Mouse (Mus musculus) embryonic facial prominence, embryonic 14.5 days (tissue): Measurements from ENCODE around the gene Ccdc130. TPM values are rescaled to one million over a fixed set of nuclear protein-coding genes. Genes with fewer than 3 reads are reported as not detected.

ENCODE experiments used
- ATAC-seq: fragments of 200-750 bp; cut with Nextera tagmentation; 2 replicates; pipeline ENCODE4 v1.8.0; 2017; ENCODE audit warnings: low read depth, moderate number of reproducible peaks, moderate TSS enrichment
- DNase-seq: peaks from one replicate; pipeline ENCODE4 v3.0.0-alpha.2; 2015; ENCODE audit warnings: low spot score
- H3K27ac ChIP-seq: fragments of 300-500 bp; sonication (generic); replicated peaks from 2 replicates; pipeline ENCODE4 v1.5.1; 2014; ENCODE audit warnings: low read depth, mild to moderate bottlenecking, low read length, moderate library complexity
- H3K27me3 ChIP-seq: fragments of 300-500 bp; sonication (generic); replicated peaks from 2 replicates; pipeline ENCODE4 v1.6.1; 2014; ENCODE audit warnings: low read length; ENCODE audit not compliant: control insufficient read depth, insufficient read depth
- H3K36me3 ChIP-seq: fragments of 300-500 bp; sonication (generic); 2 replicates; pipeline ENCODE4 v1.6.1; 2014; ENCODE audit warnings: low read length, mixed read lengths; ENCODE audit not compliant: control insufficient read depth, insufficient read depth
- H3K4me1 ChIP-seq: fragments of 300-500 bp; sonication (generic); 2 replicates; pipeline ENCODE4 v1.6.1; 2014; ENCODE audit warnings: antibody characterized with exemption, low read length; ENCODE audit not compliant: control insufficient read depth, insufficient read depth
- H3K4me2 ChIP-seq: fragments of 300-500 bp; sonication (generic); 2 replicates; pipeline ENCODE4 v1.6.1; 2014; ENCODE audit warnings: low read depth, mild to moderate bottlenecking, low read length, moderate library complexity, mixed read lengths
- H3K4me3 ChIP-seq: fragments of 300-500 bp; sonication (generic); 2 replicates; pipeline ENCODE4 v1.5.1; 2014; ENCODE audit warnings: low read depth, mild to moderate bottlenecking, low read length
- H3K9ac ChIP-seq: fragments of 300-500 bp; sonication (generic); 2 replicates; pipeline ENCODE4 v1.6.1; 2014; ENCODE audit warnings: low read depth, mild to moderate bottlenecking, low read length, moderate library complexity, mixed read lengths
- H3K9me3 ChIP-seq: fragments of 300-500 bp; sonication (generic); 2 replicates; pipeline ENCODE4 v1.6.1; 2016; ENCODE audit warnings: low read length; ENCODE audit not compliant: control insufficient read depth
- WGBS: fragments of 180-500 bp; shearing (Covaris S2); extraction: QIAGEN DNeasy Blood & Tissue Kit; methylation state at CpG from one replicate; pipeline ENCODE4 v1.1.7; 2014; 5-methylcytosine and 5-hydroxymethylcytosine counted together
- microRNA counts: library from miRNA; unstranded; fragments of <30 nt; microRNA quantifications from one replicate; lab custom pipeline; 2017
- microRNA-seq: library from miRNA; unstranded; fragments of <30 nt; microRNA quantifications from one replicate; pipeline ENCODE4, GENCODE M21; 2016; ENCODE audit warnings: borderline number of aligned reads
- polyA plus RNA-seq: library from polyadenylated mRNA; unstranded; fragments of >200 nt; fragmentation: Nextera tagmentation; extraction: Ambion mirVana; gene quantifications from 2 replicates; pipeline ENCODE4 v1.2.1, GENCODE M21; 2014

Gene Ccdc130
- polyA plus RNA-seq, 1 experiment from 2014 or later, result 18.4 TPM

DNA sequence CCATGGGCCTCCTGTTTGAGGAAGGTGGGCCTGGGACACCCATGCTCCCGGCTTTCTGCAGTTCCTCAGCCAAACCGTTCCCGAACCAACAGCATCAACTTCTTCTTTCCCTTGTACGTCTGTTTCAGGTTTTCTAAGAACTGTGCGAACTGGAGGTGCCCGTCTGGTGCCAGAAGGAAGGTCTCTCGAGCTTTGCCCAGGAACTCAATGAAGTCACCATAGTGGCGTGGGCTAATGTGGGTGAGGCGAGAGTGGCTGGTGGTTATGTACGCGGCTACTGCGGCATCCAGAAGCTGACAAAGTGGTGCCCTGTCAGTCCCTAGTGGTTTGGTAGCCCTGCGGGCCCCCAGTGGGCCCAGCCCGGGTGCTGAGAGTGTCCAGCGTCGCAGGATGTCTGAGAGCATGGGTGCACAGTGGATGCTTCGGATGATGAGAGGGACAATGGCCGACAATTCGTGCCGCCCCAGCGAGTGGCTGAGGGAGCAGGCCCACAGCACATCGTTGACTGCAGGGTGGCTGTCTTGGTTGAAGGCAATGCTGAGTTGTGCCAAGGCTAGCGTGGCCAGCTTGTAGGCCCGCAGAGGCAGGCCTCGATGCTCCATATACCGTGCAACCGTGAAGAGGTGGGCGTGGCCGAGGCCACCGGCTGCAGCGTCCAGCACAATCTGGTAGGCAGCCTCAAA lies 58.2 kb downstream of the Ccdc130 start:
- no peak overlapping the region for H3K4me3 ChIP-seq
- no peak for DNase-seq
- no peaks in the 10 kb centered on the region for H3K27me3 ChIP-seq
- no peak overlapping the region for H3K4me2 ChIP-seq
- no peak overlapping the region for H3K27ac ChIP-seq
- no peak overlapping the region for H3K9ac ChIP-seq
- peaks cover 90% of the 10 kb centered on the region for H3K36me3 ChIP-seq
- ATAC-seq, result no peak
- H3K4me1 ChIP-seq, result peaks cover 8% of the 10 kb centered on the region; the same call in 1 of the 2 replicates
- no peaks in the 10 kb centered on the region for H3K9me3 ChIP-seq
- WGBS, result 92% methylated on average over 28 of the region's 31 CpGs

DNA sequence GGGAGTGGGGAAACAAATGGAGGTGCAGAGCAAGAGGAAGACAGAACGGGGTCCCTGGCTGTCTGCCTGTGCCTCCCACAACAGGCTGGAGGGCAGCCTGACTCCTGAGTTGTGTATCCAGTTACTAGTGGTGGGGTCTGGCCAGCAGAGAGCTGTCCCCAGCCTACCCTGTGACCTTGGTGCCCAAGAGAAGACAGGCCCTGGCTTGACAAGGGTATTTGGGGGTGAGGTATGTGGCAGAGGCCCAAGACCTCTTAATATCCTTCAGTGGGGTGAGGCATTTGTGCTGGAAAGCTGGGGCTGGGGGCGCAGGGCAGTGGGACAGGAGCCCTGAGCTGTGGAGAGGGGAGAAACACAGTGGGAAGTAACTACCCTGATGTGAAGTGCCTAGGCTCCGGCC lies 59.0 kb downstream of the Ccdc130 start:
- Histone ChIP-seq H3K4me1 (peaks cover 8% of the 10 kb centered on the region; the same call in 1 of the 2 replicates), H3K9ac (no peak overlapping the region), H3K36me3 (peaks cover 87% of the 10 kb centered on the region), H3K9me3 (no peaks in the 10 kb centered on the region), H3K4me2 (no peak overlapping the region), H3K4me3 (no peak overlapping the region), H3K27ac (no peak overlapping the region), H3K27me3 (no peaks in the 10 kb centered on the region)
- 90% methylated on average over 3 of the region's 3 CpGs for WGBS
- DNase-seq, result no peak
- no peak for ATAC-seq

DNA sequence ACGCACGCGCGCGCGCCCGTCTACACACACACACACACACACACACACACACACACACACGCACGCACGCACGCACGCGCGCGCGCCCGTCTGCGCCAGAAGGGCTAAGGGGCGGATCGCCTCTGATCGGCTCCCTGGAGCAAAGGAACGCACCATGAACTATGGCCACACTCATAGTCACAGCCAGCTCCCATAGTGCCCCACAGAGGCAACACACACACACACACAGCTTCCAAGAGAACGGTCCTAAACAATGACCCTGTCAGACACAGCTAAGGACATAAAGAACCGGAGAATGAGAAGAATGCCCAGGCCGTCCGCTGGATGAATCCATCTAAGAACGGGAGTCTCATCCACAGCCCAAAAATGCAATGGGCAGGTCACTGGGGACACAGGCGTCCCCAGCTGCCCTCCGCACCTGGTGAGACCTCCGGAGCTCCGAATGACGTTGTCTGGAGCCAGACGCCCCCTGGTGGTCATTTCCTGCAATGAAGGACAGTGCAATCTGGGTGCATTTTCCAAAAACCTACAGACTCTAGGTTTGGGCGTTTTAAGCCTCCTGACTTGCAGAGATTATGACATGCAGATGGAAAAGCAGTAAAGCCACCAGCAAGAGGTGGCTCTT lies 59.9 kb downstream of the Ccdc130 start:
- H3K27me3 ChIP-seq, result no peaks in the 10 kb centered on the region
- no peak overlapping the region for H3K4me3 ChIP-seq
- WGBS, result 47% methylated on average over 23 of the region's 34 CpGs
- H3K4me1 ChIP-seq, result peaks cover 8% of the 10 kb centered on the region; the same call in 1 of the 2 replicates
- peaks cover 87% of the 10 kb centered on the region for H3K36me3 ChIP-seq
- DNase-seq (peak; percentile 84), ATAC-seq (peak; percentile 65)
- H3K27ac ChIP-seq, result peak overlapping the region; percentile 16; the same call in 1 of the 2 replicates
- no peak overlapping the region for H3K4me2 ChIP-seq
- H3K9ac ChIP-seq, result no peak overlapping the region
- H3K9me3 ChIP-seq, result no peaks in the 10 kb centered on the region

DNA sequence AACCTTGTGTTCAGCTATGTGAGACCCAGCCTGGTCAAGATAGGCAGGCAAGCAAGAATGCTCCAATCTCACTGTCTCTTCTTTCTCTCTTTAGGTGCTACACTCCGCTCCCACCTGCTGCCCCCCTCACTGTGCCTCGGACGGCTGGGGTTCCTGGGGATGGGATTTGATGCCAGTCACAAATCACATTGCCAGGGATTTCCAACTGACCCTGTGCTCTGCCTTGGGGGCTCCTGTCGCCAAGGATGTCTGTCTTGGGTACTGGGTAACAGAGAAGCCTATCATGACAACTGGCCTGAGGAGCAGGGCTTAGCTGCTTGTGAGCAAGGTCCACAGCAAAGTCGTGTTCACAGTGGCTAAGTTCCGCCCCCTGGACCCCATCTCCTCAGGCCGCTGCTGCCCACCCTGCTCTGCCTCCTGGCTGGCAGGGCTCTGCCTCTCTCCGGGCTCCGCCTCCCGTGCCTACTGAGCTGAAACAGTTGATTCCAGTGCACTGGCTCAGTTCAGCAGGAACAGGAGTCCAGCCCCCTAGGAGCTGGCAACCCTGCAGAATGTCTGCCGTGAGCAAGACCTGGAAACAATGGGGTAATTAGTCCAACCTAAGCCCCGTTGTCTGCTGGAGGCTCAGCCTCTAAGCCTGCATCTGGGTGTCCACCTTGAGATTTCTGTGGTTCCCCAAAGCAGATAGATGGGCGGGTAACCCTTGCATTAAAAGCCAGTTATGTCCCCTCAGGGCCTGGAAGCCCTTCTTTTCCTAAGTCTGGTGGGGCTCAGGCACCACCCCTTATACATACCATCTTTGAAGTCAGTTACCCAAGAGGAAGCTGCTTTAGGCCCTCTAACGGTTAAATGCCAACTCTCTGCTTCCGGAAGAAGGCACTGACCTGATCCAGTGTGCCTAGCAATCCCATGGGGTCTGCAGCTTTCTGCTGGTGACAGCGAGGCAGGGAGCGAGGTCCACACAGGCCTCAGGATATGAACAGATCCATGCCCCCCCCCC lies 61.5 kb downstream of the Ccdc130 start:
- Histone ChIP-seq H3K27ac (peak overlapping the region; percentile 76), H3K4me3 (no peak overlapping the region), H3K27me3 (no peaks in the 10 kb centered on the region), H3K4me2 (no peak overlapping the region), H3K36me3 (peaks cover 79% of the 10 kb centered on the region), H3K9me3 (no peaks in the 10 kb centered on the region), H3K9ac (no peak overlapping the region), H3K4me1 (peaks cover 12% of the 10 kb centered on the region; the same call in 1 of the 2 replicates)
- ATAC-seq, result no peak
- 44% methylated on average over 17 of the region's 17 CpGs for WGBS
- DNase-seq, result peak; percentile 26

DNA sequence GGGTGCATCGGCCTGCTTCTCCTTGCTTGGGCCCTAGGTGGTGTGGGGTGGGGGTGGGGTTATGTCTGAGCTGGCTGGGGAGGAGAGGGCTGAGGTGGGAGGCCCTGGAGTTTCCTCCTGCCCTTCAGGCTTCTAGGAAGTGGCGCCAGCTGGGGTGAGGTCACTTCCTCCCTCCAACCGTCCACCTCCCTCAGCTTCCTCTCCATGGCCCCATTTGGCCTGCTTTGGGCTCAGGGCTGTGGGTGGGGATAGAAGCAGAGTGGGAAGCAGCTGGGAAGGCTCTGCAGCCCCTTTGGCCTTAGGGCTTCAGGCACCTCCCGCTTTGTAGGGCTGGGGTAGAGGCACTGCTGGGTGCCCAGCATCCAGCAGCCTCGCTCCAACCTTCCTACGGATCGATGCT lies 62.4 kb downstream of the Ccdc130 start:
- H3K27ac ChIP-seq, result peak overlapping the region; percentile 76
- no peaks in the 10 kb centered on the region for H3K9me3 ChIP-seq
- H3K36me3 ChIP-seq, result peaks cover 70% of the 10 kb centered on the region
- no peak overlapping the region; the same call in 1 of the 2 replicates for H3K4me2 ChIP-seq
- H3K4me1 ChIP-seq, result peaks cover 16% of the 10 kb centered on the region
- DNase-seq (peak; percentile 62), ATAC-seq (no peak)
- WGBS, result 46% methylated on average over 7 of the region's 7 CpGs
- H3K4me3 ChIP-seq, result no peak overlapping the region
- H3K9ac ChIP-seq, result peak overlapping the region; percentile 31
- H3K27me3 ChIP-seq, result no peaks in the 10 kb centered on the region

MicroRNA genes within 50 kb of the gene (microRNA counts, 519-probe panel; counts per million panel counts)
- 3,757 counts per million, percentile 87 among the panel's probes with 10 or more counts for microRNA mmu-miR-23a (lab: Ali Mortazavi, UCI)
- 4,033 counts per million, percentile 93 among the panel's probes with 10 or more counts for microRNA mmu-miR-27a (lab: Ali Mortazavi, UCI)

Small RNA genes lying within 50 kb of the gene (microRNA-seq; reads per million reads assigned to microRNA genes)
- gene Mir23a (23,371 reads per million, percentile 97 among the genes with 10 or more reads in this experiment), gene Mir24-2 (not detected), gene Mir27a (403 reads per million, percentile 67 among the genes with 10 or more reads in this experiment), gene Mir3074-2 (not detected)

Other genes starting within 250 kb of the Ccdc130 start
- gene Palm3, start 248.9 kb downstream of the Ccdc130 start, polyA plus RNA-seq, result 3.3 and 3.6 TPM in 2 replicates
- 1.5 and 1.8 TPM in 2 replicates for gene Il27ra, start 227.8 kb downstream of the Ccdc130 start, polyA plus RNA-seq
- 0.47 TPM in 1 of 2 replicates, not detected in the other for gene Rln3, start 225.4 kb downstream of the Ccdc130 start, polyA plus RNA-seq
- gene Gm10643, start 205.2 kb downstream of the Ccdc130 start, polyA plus RNA-seq, result 2.1 and 2.3 TPM in 2 replicates
- gene Rfx1, start 203.5 kb downstream of the Ccdc130 start, polyA plus RNA-seq, result 9.1 and 10.0 TPM in 2 replicates
- gene Dcaf15, start 165.6 kb downstream of the Ccdc130 start, polyA plus RNA-seq, result 8.4 and 9.9 TPM in 2 replicates
- 1.7 and 2.4 TPM in 2 replicates for gene Podnl1, start 144.4 kb downstream of the Ccdc130 start, polyA plus RNA-seq
- gene Cc2d1a, start 122.4 kb downstream of the Ccdc130 start, polyA plus RNA-seq, result 20.2 and 21.3 TPM in 2 replicates
- gene 4930432K21Rik, start 122.4 kb downstream of the Ccdc130 start, polyA plus RNA-seq, result 0.77 and 1.0 TPM in 2 replicates
- gene Nanos3, start 85.2 kb downstream of the Ccdc130 start, polyA plus RNA-seq, result 3.0 and 4.5 TPM in 2 replicates
- gene Zswim4, start 33.3 kb downstream of the Ccdc130 start, polyA plus RNA-seq, result 11.0 and 12.4 TPM in 2 replicates
- 371 and 387 TPM in 2 replicates for gene D8Ertd738e, start 20.7 kb downstream of the Ccdc130 start, polyA plus RNA-seq
- gene Mri1, start 13.1 kb downstream of the Ccdc130 start, polyA plus RNA-seq, result 50.3 and 56.7 TPM in 2 replicates
- 4.5 and 5.8 TPM in 2 replicates for gene Cacna1a, start 118.1 kb upstream of the Ccdc130 start, polyA plus RNA-seq